Mouse (Mus musculus): ENCODE results near the gene Col11a1.

DNA sequence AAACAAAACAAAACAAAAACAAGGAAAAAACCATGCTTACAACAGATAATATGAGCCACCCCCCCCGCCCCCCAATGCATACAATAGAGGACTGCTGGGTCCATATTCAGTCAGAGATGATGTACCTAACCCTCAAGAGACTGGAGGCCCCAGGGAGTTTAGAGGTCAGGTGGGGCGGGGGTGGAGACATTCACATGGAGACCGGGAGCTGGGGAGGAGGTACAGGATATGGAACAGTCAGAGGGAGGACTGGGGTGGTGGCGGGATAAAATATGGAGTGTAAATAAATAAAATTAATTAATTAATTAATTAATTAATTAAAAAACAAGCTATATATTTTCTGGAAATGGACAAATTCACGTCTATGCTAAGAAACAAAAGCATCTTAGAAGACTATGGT is 185.8 kb downstream of the Col11a1 start:
- TF ChIP-seq CTCF (IDR thresholded peaks at IDR 0.05; ENCODE audit: low read depth) (no peak), EP300 (optimal IDR thresholded peaks at IDR 0.05) (no peak)
